Mouse (Mus musculus) testis, adult 2 months (tissue): ENCODE measurements at regions not wholly inside any gene's neighbourhood (a gene's known extent, or its start where the extent isn't known, plus 50 kb on each side); places are given as distances from the start of the nearest gene placed in this dataset.

Source experiments
- CTCF ChIP-seq: fragments of 200-500 bp; IDR thresholded peaks from 2 replicates; pipeline ENCODE4 v1.5.1; 2012; ENCODE audit warnings: low read depth, mild to moderate bottlenecking, inconsistent platforms, low read length, moderate library complexity; ENCODE audit not compliant: control insufficient read depth, insufficient read depth, insufficient replicate concordance
- POLR2A ChIP-seq: fragments of 200-500 bp; IDR thresholded peaks from 2 replicates; pipeline ENCODE4 v1.6.1; 2012; ENCODE audit warnings: low read depth, mild to moderate bottlenecking, inconsistent platforms, low read length, moderate library complexity; ENCODE audit not compliant: control insufficient read depth

GRCm38 (mm10) chr13:84636831-84637230 is 414.7 kb downstream of the Tmem161b start:
- TF ChIP-seq CTCF (no peak), POLR2A (no peak)
